Mouse (Mus musculus): ENCODE results near the gene Itga2b. TPM values are rescaled to one million over a fixed set of nuclear protein-coding genes. Genes with fewer than 3 reads are reported as not detected.

The Itga2b gene
- polyA plus RNA-seq, 1 experiment, result 16.0 TPM

GRCm38 (mm10) chr11:102446581-102447461 lies 23.1 kb downstream of the Itga2b start:
- no peak for DNase-seq
- H3K27ac ChIP-seq (ENCODE audit: insufficient read depth, low read depth, low read length), result peak overlapping the region; percentile 18
- H3K4me3 ChIP-seq (ENCODE audit: insufficient read depth, low read depth, low read length), result peak overlapping the region; percentile 74
- 2% methylated on average over 44 of the region's 49 CpGs for WGBS
- TF ChIP-seq CTCF (conservative IDR thresholded peaks at IDR 0.05; ENCODE audit: insufficient read depth, insufficient read length, low read depth, low read length) (no peak), POLR2A (IDR thresholded peaks at IDR 0.05; ENCODE audit: low read depth, low read length) (no peak)
- H3K27me3 ChIP-seq (replicated peaks; ENCODE audit: control insufficient read depth, insufficient read depth, low read length), result peaks cover 2% of the 10 kb centered on the region
- H3K4me1 ChIP-seq (ENCODE audit: control insufficient read depth, insufficient read depth, low read length), result no peaks in the 10 kb centered on the region
- H3K36me3 ChIP-seq (ENCODE audit: control insufficient read depth, insufficient read depth, low read length), result no peaks in the 10 kb centered on the region

GRCm38 (mm10) chr11:102445891-102446361 lies 24.0 kb downstream of the Itga2b start:
- TF ChIP-seq POLR2A (IDR thresholded peaks at IDR 0.05; ENCODE audit: low read depth, low read length) (no peak), CTCF (conservative IDR thresholded peaks at IDR 0.05; ENCODE audit: insufficient read depth, insufficient read length, low read depth, low read length) (no peak)
- peak; percentile 46 for DNase-seq
- no peaks in the 10 kb centered on the region for H3K36me3 ChIP-seq (ENCODE audit: control insufficient read depth, insufficient read depth, low read length)
- peaks cover 2% of the 10 kb centered on the region for H3K27me3 ChIP-seq (replicated peaks; ENCODE audit: control insufficient read depth, insufficient read depth, low read length)
- H3K4me3 ChIP-seq (ENCODE audit: insufficient read depth, low read depth, low read length), result peak overlapping the region; percentile 74; the same call in 1 of the 2 replicates
- 19% methylated on average over 7 of the region's 7 CpGs for WGBS
- H3K27ac ChIP-seq (ENCODE audit: insufficient read depth, low read depth, low read length), result peak overlapping the region; percentile 18; the same call in 1 of the 2 replicates
- no peaks in the 10 kb centered on the region for H3K4me1 ChIP-seq (ENCODE audit: control insufficient read depth, insufficient read depth, low read length)

- no peak overlapping the region for H3K4me3 ChIP-seq (ENCODE audit: insufficient read depth, low read depth, low read length)
- 32% methylated on average over 10 of the region's 10 CpGs for WGBS
Observed at GRCm38 (mm10) chr11:102445264-102445890, 24.5 kb downstream of the Itga2b start.

GRCm38 (mm10) chr11:102444781-102445180 lies 25.1 kb downstream of the Itga2b start:
- no peaks in the 10 kb centered on the region for H3K4me1 ChIP-seq (ENCODE audit: control insufficient read depth, insufficient read depth, low read length)
- TF ChIP-seq CTCF (conservative IDR thresholded peaks at IDR 0.05; ENCODE audit: insufficient read depth, insufficient read length, low read depth, low read length) (no peak), POLR2A (IDR thresholded peaks at IDR 0.05; ENCODE audit: low read depth, low read length) (no peak)
- 27% methylated on average over 6 of the region's 6 CpGs for WGBS
- H3K36me3 ChIP-seq (ENCODE audit: control insufficient read depth, insufficient read depth, low read length), result no peaks in the 10 kb centered on the region
- no peak overlapping the region for H3K4me3 ChIP-seq (ENCODE audit: insufficient read depth, low read depth, low read length)
- no peak overlapping the region for H3K27ac ChIP-seq (ENCODE audit: insufficient read depth, low read depth, low read length)
- peaks cover 2% of the 10 kb centered on the region for H3K27me3 ChIP-seq (replicated peaks; ENCODE audit: control insufficient read depth, insufficient read depth, low read length)
- DNase-seq, result no peak

More at GRCm38 (mm10) chr11:102445264-102445890, 24.5 kb downstream of the Itga2b start:
- TF ChIP-seq POLR2A (IDR thresholded peaks at IDR 0.05; ENCODE audit: low read depth, low read length) (no peak), CTCF (conservative IDR thresholded peaks at IDR 0.05; ENCODE audit: insufficient read depth, insufficient read length, low read depth, low read length) (no peak)
- DNase-seq, result no peak
- no peaks in the 10 kb centered on the region for H3K36me3 ChIP-seq (ENCODE audit: control insufficient read depth, insufficient read depth, low read length)
- H3K27me3 ChIP-seq (replicated peaks; ENCODE audit: control insufficient read depth, insufficient read depth, low read length), result peaks cover 2% of the 10 kb centered on the region
- H3K4me1 ChIP-seq (ENCODE audit: control insufficient read depth, insufficient read depth, low read length), result no peaks in the 10 kb centered on the region
- no peak overlapping the region for H3K27ac ChIP-seq (ENCODE audit: insufficient read depth, low read depth, low read length)

- Histone ChIP-seq H3K4me3 (ENCODE audit: insufficient read depth, low read depth, low read length) (no peak overlapping the region), H3K36me3 (ENCODE audit: control insufficient read depth, insufficient read depth, low read length) (no peaks in the 10 kb centered on the region), H3K27me3 (replicated peaks; ENCODE audit: control insufficient read depth, insufficient read depth, low read length) (peaks cover 2% of the 10 kb centered on the region), H3K4me1 (ENCODE audit: control insufficient read depth, insufficient read depth, low read length) (no peaks in the 10 kb centered on the region), H3K27ac (ENCODE audit: insufficient read depth, low read depth, low read length) (no peak overlapping the region)
- no peak for DNase-seq
- 79% methylated on average over 3 of the region's 3 CpGs for WGBS
- TF ChIP-seq POLR2A (IDR thresholded peaks at IDR 0.05; ENCODE audit: low read depth, low read length) (no peak), CTCF (conservative IDR thresholded peaks at IDR 0.05; ENCODE audit: insufficient read depth, insufficient read length, low read depth, low read length) (no peak)
Observed at GRCm38 (mm10) chr11:102444321-102444720, 25.6 kb downstream of the Itga2b start.

- no peak for TF ChIP-seq POLR2A (IDR thresholded peaks at IDR 0.05; ENCODE audit: low read depth, low read length)
- TF ChIP-seq CTCF (conservative IDR thresholded peaks at IDR 0.05; ENCODE audit: insufficient read depth, insufficient read length, low read depth, low read length), result no peak
- no peaks in the 10 kb centered on the region for H3K36me3 ChIP-seq (ENCODE audit: control insufficient read depth, insufficient read depth, low read length)
Observed at GRCm38 (mm10) chr11:102443740-102444139, 26.2 kb downstream of the Itga2b start.

GRCm38 (mm10) chr11:102442089-102442488 lies 27.8 kb downstream of the Itga2b start:
- Histone ChIP-seq H3K27me3 (replicated peaks; ENCODE audit: control insufficient read depth, insufficient read depth, low read length) (no peaks in the 10 kb centered on the region; the same call in none of the 2 replicates), H3K27ac (ENCODE audit: insufficient read depth, low read depth, low read length) (no peak overlapping the region), H3K36me3 (ENCODE audit: control insufficient read depth, insufficient read depth, low read length) (no peaks in the 10 kb centered on the region), H3K4me1 (ENCODE audit: control insufficient read depth, insufficient read depth, low read length) (no peaks in the 10 kb centered on the region), H3K4me3 (ENCODE audit: insufficient read depth, low read depth, low read length) (no peak overlapping the region)
- TF ChIP-seq POLR2A (IDR thresholded peaks at IDR 0.05; ENCODE audit: low read depth, low read length) (no peak), CTCF (conservative IDR thresholded peaks at IDR 0.05; ENCODE audit: insufficient read depth, insufficient read length, low read depth, low read length) (no peak)
- WGBS, result 82% methylated on average over 6 of the region's 6 CpGs
- no peak for DNase-seq

More at GRCm38 (mm10) chr11:102443740-102444139, 26.2 kb downstream of the Itga2b start:
- Histone ChIP-seq H3K4me3 (ENCODE audit: insufficient read depth, low read depth, low read length) (no peak overlapping the region), H3K27ac (ENCODE audit: insufficient read depth, low read depth, low read length) (no peak overlapping the region), H3K27me3 (replicated peaks; ENCODE audit: control insufficient read depth, insufficient read depth, low read length) (peaks cover 2% of the 10 kb centered on the region), H3K4me1 (ENCODE audit: control insufficient read depth, insufficient read depth, low read length) (no peaks in the 10 kb centered on the region)
- no peak for DNase-seq
- WGBS, result 72% methylated on average over 12 of the region's 12 CpGs
